Mouse (Mus musculus) spleen, adult 2 months (tissue): Measurements from ENCODE around the gene Glis3.

Source experiments
- CTCF ChIP-seq: fragments of 200-500 bp; IDR thresholded peaks from 2 replicates; pipeline ENCODE4 v1.5.1; 2011; ENCODE audit warnings: mild to moderate bottlenecking, inconsistent platforms; ENCODE audit not compliant: insufficient read depth, insufficient read length, insufficient replicate concordance; ENCODE audit errors: extremely low read depth
- POLR2A ChIP-seq: fragments of 200-500 bp; IDR thresholded peaks from 2 replicates; pipeline ENCODE4 v1.6.1; 2011; ENCODE audit warnings: low read depth, low read length, inconsistent platforms

DNA sequence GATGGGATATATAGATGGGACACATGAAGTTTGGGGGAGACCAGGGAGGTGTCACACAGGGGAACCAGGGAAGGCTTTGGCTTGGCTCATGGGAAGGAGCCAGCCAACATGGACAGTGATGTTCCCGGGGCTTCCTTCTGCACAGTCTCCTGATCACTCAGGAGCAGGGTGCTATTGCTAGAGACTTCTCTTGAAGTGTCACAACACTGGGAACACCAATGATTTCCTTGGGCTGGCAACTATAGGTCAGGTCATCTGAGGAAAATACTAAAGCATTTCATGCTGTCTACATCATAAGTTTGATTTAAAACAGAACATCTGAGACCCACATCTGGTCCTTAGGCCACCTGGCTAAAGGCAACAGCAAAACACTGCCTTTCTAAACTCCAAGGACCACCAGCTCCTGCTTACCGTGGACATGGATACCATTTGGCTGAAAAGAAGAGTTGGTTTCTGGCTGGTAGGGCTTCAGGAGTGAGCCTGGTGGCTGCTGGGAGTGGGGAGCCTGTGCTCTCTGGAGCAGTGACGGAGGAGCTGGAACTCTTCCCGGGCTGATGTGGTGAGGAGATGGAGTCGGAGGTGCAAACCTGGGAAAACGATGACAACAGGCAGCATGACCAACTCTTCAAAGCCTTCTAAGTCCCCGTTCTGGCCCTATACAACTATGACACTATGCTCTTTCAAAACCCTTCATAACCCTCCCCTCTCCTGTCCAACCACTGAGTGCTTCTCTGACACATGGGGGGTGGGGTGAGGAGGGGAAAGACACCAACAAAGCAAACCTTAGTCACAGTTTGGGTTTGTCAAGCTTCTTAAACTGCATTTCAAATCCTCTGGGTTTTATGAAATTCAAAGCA lies 396.4 kb downstream of the Glis3 start:
- TF ChIP-seq CTCF (no peak), POLR2A (no peak)
